Mouse (Mus musculus): ENCODE data around the gene Grwd1.

Gene Grwd1

DNA sequence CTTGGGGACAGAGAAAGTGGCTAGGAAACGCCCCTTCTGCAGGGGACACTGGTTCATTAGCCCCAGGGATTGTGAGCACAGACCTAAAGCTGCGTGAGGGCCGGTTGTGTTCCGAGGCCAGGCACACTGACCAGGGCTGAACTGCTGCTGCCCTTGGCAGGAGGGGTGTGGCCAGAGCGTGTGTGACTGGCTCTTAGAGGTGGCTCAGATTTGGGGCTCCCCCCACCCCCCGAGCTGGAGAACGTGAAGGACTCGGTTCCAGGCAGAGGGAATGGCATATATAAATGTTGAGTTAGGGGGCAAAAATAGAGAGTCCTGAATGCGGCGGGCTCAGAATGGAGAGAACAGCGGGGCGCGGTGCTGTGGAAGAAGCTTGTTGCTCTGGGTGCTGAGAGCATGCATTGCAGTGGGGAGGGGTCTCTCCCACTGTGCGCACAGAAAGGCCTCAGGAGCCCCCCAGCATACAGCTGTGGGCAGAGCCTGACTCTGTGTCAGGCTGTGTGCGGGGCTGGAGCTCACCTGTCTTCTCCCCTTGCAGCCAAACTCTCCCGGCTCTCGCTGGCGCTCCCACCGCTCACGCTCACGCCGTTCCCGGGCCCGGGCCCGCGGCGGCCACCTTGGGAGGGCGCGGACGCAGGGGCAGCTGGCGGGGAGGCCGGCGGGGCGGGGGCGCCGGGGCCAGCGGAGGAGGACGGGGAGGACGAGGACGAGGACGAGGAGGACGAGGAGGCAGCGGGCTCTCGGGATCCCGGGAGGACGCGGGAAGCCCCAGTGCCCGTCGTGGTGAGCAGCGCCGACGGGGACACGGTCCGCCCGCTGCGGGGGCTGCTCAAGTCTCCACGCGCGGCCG is 32.9 kb downstream of the Grwd1 start:
- no peaks in the 10 kb centered on the region for H3K27me3 ChIP-seq (ENCODE audit: control insufficient read depth, insufficient read depth, low read length, poor library complexity, severe bottlenecking)

DNA sequence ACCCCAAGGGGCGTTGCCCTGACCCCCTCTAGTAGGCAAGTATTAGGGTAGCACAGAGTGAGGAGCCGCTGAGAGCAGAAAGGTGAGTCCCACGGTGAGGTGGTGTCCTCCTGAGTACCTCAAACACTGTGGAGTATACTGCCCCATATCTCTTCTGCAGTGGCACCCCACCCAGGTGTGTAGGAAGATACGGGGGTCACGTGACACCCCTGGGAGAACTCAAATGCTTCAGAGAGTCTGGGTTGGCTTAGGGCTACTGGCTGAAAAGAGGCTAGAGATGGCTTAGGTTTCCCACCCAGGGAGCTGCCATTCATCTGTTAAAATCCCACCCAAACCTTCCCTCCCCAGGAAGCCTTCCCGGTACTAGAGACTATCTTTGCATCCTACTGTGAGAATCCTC is 33.8 kb downstream of the Grwd1 start:
- H3K27me3 ChIP-seq (ENCODE audit: control insufficient read depth, insufficient read depth, low read length, poor library complexity, severe bottlenecking), result no peaks in the 10 kb centered on the region
- DNase-seq (ENCODE audit: low read depth, low spot score), result no peak
- H3K36me3 ChIP-seq (ENCODE audit: control insufficient read depth, insufficient read depth, low read length, poor library complexity, severe bottlenecking), result no peaks in the 10 kb centered on the region

More for the DNA sequence above, 32.9 kb downstream of the Grwd1 start:
- DNase-seq (ENCODE audit: low read depth, low spot score), result no peak
- H3K36me3 ChIP-seq (ENCODE audit: control insufficient read depth, insufficient read depth, low read length, poor library complexity, severe bottlenecking), result no peaks in the 10 kb centered on the region

DNA sequence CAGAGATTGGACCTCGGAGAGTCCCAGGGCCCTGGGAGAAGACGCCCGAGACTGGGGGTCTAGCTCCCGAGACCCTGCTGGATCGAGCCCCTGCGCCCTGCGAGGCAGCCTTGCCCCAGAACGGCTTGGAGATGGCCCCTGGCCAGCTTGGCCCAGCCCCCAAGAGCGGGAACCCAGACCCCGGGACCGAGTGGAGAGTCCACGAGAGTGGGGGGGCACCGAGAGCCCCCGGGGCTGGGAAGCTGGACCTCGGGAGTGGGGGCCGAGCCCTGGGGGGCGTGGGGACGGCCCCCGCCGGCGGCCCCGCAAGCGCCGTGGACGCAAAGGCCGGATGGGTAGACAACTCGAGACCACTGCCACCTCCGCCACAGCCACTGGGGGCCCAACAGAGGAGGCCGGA is 35.8 kb downstream of the Grwd1 start:
- DNase-seq (ENCODE audit: low read depth, low spot score), result no peak
- Histone ChIP-seq H3K27me3 (ENCODE audit: control insufficient read depth, insufficient read depth, low read length, poor library complexity, severe bottlenecking) (no peaks in the 10 kb centered on the region), H3K36me3 (ENCODE audit: control insufficient read depth, insufficient read depth, low read length, poor library complexity, severe bottlenecking) (no peaks in the 10 kb centered on the region)

DNA sequence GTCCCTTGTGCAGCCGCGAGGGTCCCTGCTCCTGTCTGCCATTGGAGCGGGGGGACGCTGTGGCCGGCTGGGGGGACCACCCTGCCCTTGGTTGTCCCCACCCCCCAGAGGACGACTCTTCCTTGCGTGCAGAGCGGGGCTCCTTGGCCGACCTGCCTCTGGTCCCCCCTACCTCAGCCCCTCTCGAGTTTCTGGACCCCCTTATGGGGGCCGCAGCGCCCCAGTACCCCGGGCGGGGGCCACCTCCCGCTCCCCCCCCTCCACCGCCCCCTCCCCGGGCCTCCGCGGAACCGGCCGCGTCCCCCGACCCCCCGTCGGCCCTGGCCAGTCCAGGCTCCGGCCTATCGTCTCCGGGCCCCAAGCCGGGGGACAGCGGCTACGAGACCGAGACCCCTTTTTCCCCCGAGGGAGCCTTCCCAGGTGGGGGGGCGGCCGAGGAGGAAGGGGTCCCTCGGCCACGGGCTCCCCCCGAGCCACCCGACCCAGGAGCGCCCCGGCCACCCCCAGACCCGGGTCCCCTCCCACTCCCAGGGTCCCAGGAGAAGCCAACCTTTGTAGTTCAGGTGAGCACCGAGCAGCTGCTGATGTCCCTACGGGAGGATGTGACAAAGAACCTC is 36.7 kb downstream of the Grwd1 start:
- Histone ChIP-seq H3K27me3 (ENCODE audit: control insufficient read depth, insufficient read depth, low read length, poor library complexity, severe bottlenecking) (no peaks in the 10 kb centered on the region), H3K36me3 (ENCODE audit: control insufficient read depth, insufficient read depth, low read length, poor library complexity, severe bottlenecking) (no peaks in the 10 kb centered on the region)
- DNase-seq (ENCODE audit: low read depth, low spot score), result no peak

DNA sequence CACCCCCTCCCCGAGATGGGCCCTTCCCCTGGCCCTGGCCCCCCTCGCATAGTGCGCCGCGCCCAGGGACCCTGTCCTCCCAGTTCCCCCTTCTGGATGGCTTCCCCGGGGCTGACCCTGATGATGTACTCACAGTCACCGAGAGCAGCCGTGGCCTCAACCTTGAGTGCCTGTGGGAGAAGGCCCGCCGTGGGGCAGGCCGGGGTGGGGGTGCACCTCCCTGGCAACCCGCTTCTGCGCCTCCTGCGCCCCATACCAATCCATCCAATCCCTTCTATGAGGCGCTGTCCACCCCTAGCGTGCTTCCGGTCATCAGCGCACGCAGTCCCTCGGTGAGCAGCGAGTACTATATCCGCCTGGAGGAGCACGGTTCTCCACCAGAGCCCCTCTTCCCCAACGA is 37.5 kb downstream of the Grwd1 start:
- Histone ChIP-seq H3K36me3 (ENCODE audit: control insufficient read depth, insufficient read depth, low read length, poor library complexity, severe bottlenecking) (no peaks in the 10 kb centered on the region), H3K27me3 (ENCODE audit: control insufficient read depth, insufficient read depth, low read length, poor library complexity, severe bottlenecking) (no peaks in the 10 kb centered on the region)
- DNase-seq (ENCODE audit: low read depth, low spot score), result no peak

DNA sequence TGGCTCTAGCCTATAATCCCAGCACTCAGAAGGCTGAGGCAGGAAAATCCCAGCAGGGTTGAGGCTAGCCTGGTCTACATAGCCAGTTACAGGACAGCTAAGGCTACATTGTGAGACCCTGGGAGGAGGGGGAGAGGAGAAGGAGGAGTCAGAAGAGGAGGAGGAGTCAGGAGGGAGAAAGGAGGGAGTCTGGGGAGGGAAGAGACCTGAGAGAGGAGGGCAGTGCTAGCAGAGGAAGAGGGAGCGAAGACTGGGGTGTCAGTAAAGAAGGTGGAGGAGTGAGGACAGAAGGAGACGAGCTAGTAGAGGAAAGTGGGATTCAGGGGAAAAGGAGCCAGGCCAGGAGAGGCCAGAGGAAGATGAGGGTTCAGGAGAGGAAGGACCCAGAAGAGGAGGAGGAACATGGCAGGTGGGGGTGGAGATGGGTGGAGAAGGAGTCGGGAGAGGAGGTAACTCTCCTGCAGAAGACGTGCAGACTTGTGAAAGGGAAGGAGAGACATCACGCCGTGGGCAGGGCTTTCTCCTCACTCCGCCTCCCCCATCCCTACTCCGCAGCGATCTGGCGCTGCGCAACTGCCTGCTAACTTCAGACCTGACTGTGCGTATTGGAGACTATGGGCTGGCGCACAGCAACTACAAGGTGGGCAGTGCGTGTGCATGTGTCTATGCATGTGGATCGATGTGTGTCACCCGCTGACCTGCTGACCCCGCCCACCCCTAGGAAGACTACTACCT is 38.8 kb downstream of the Grwd1 start:
- no peak for DNase-seq (ENCODE audit: low read depth, low spot score)
- Histone ChIP-seq H3K36me3 (ENCODE audit: control insufficient read depth, insufficient read depth, low read length, poor library complexity, severe bottlenecking) (no peaks in the 10 kb centered on the region), H3K27me3 (ENCODE audit: control insufficient read depth, insufficient read depth, low read length, poor library complexity, severe bottlenecking) (no peaks in the 10 kb centered on the region)

DNA sequence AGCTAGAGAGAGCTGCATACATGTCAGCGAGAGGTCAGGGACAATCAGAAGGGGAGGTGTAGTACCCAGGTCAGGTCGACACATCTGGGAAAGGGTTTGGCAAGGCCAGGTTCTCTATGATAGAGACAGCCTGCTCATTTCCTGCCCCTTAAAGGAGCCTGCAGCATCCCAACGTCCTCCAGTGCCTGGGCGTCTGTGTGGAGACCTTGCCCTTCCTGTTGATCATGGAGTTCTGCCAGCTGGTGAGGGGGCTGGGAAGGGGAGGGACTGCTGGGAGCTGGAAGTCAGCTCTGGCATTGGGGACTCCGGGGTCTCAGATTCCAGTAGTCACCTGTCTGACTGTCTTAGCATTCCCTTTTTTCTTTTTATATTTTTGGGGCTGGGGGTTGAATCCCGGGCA is 40.0 kb downstream of the Grwd1 start:
- no peak for DNase-seq (ENCODE audit: low read depth, low spot score)
- no peaks in the 10 kb centered on the region; the same call in 1 of the 2 replicates for H3K27me3 ChIP-seq (ENCODE audit: control insufficient read depth, insufficient read depth, low read length, poor library complexity, severe bottlenecking)

DNA sequence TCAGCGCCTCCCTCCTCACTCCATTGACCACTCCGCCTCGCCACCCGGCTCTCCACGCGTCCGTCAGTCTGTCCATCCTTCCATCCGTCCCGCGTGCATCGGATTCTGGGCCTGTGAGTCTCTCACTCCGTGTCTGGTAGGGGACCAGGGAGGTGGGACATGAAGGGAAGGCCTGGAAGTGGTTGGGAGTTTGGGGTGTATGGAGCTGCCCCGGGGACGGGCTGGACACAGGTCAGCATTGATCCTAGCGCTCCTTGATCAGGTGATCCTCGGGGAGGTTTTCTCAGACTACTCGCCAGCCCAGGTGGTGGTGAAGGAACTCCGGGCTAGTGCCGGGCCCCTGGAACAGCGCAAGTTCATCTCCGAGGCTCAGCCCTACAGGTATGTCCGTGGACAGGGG is 43.1 kb downstream of the Grwd1 start:
- no peaks in the 10 kb centered on the region; the same call in 1 of the 2 replicates for H3K27me3 ChIP-seq (ENCODE audit: control insufficient read depth, insufficient read depth, low read length, poor library complexity, severe bottlenecking)
- no peak for DNase-seq (ENCODE audit: low read depth, low spot score)
- no peaks in the 10 kb centered on the region for H3K36me3 ChIP-seq (ENCODE audit: control insufficient read depth, insufficient read depth, low read length, poor library complexity, severe bottlenecking)

More for the DNA sequence above, 40.0 kb downstream of the Grwd1 start:
- H3K36me3 ChIP-seq (ENCODE audit: control insufficient read depth, insufficient read depth, low read length, poor library complexity, severe bottlenecking), result no peaks in the 10 kb centered on the region

DNA sequence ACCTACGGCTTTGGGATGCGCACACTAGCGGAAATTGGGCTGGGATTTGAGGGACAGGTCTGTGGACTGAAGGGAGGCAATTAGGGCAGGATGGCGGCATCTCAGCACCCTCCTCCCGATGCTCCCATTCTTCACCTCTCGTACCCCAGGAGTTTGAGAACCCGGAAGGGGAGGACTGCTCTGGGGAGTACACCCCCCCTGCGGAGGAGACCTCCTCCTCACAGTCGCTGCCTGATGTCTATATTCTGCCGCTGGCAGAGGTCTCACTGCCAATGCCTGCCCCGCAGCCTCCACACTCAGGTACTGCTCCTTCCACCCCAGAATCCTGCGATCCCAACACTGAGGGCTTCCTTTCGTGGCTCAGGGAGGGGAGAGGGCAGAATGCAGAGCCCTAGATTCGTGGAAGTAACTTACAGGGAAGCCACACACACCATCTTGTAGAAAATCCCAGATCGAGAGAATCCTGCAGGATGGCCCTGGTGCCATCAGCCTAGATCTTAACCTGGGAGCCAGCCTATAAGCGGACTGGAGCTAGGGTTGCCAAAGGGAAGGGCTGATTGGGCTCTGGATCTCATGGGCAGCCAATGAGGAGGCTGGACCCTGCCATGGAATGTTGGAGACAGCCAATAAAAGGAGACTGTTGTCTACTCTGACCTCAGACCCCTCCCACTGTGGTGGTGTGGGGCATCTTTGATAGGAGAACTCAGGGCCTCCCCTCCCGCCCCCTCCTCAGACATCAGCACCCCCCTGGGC is 43.9 kb downstream of the Grwd1 start:
- H3K27me3 ChIP-seq (ENCODE audit: control insufficient read depth, insufficient read depth, low read length, poor library complexity, severe bottlenecking), result no peaks in the 10 kb centered on the region; the same call in 1 of the 2 replicates
- DNase-seq (ENCODE audit: low read depth, low spot score), result no peak
- H3K36me3 ChIP-seq (ENCODE audit: control insufficient read depth, insufficient read depth, low read length, poor library complexity, severe bottlenecking), result no peaks in the 10 kb centered on the region

DNA sequence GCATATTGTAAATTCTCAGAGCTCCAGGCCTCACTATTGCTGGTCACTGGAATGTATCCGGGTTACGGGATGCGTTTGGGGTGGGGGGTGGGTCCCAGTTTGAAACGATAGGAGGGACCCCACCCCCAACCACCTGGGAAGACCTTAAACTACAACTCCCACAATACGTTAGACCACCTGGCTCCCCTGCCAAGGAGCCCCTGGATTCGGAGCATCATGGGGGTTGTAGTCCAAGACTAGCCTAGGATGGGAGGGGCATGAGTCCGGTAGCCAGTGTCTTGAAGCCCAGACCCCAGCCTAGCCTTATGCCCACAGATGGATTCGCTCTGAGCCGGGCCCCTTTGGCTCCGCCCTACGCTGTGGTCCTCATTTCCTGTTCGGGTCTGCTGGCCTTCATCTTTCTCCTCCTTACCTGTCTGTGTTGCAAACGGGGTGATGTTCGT is 44.6 kb downstream of the Grwd1 start:
- Histone ChIP-seq H3K36me3 (ENCODE audit: control insufficient read depth, insufficient read depth, low read length, poor library complexity, severe bottlenecking) (no peaks in the 10 kb centered on the region), H3K27me3 (ENCODE audit: control insufficient read depth, insufficient read depth, low read length, poor library complexity, severe bottlenecking) (no peaks in the 10 kb centered on the region; the same call in 1 of the 2 replicates)
- DNase-seq (ENCODE audit: low read depth, low spot score), result no peak

DNA sequence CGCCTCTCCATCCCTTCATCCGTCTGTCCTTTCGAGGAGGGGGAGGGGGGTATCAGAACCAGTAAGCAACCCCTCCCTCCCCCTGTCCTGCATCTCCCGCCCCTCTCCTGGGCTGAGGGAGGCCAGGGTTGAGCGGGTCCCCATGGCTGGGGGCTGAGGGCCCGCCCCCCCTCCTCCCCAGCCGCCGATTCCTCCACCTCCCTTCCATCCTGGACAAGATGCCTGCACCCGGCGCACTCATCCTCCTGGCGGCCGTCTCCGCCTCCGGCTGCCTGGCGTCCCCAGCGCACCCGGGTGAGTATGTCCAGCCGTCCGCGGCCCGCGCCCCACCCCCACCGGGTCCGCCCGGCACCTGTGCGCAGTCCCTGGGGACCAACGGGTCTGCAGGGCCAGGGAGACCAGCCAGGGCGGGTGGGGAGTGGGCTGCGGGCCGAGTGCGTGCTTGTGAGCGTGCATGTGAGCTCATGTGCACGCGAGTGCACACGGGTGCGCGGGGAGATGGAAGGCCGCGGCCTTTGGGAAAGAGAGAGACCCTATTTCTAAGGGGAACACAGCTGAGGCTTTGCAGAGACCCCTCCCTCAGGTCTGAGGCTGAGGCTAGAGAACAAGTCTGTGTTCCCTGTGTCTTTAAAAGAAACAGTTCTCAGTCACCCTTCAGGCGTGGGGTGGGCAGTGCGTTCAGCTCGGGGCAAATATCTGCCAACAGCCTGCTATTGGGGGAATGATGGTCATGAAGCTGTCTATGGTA is 45.2 kb downstream of the Grwd1 start:
- H3K27me3 ChIP-seq (ENCODE audit: control insufficient read depth, insufficient read depth, low read length, poor library complexity, severe bottlenecking), result no peaks in the 10 kb centered on the region; the same call in 1 of the 2 replicates
- H3K36me3 ChIP-seq (ENCODE audit: control insufficient read depth, insufficient read depth, low read length, poor library complexity, severe bottlenecking), result no peaks in the 10 kb centered on the region
- no peak for DNase-seq (ENCODE audit: low read depth, low spot score)

DNA sequence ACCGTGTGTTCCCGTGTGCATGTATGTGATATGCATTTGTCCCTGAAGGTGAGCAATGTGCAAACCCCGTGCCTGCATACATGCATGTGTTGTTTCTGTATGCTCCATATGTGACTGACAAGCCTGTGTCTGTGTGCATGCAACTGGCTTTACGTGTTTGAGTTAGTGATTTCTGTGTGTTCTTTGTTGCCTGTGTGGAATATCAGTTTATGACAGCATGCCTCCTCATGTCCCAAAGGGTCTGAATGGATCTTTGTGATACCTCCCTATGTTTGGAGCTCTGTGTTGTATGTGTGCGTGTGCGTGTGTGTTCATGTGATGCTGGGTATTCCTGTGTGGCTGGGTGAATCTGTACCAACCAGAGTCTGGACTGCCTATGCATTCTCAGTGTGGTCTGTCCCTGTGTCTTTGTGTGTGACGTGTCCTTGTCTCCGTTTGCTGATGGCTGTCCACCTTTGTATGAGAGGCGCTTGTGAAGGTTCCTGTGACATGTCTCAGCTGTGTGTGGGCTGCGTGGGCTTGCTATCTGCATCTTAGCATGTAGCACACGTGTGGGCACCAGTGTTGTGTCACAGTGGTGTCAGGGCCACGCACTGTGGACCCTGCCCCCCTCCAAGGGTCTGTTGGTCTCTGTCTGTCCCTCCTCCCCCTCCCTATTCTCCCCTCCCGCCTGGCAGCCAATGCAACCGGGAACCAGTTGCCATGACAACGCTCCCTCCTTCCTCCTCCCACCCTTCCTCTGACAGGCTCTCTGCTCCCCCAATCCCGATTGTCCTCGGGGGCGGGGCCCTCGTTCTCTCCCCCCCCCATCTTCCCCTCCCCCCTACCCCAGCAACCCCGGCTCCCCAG is 46.0 kb downstream of the Grwd1 start, which contains the start of gene Sult2b1:
Sult2b1 (minus strand) TSS at position 146 of the 849 bp plus-strand sequence.
- Histone ChIP-seq H3K36me3 (ENCODE audit: control insufficient read depth, insufficient read depth, low read length, poor library complexity, severe bottlenecking) (no peaks in the 10 kb centered on the region), H3K27me3 (ENCODE audit: control insufficient read depth, insufficient read depth, low read length, poor library complexity, severe bottlenecking) (no peaks in the 10 kb centered on the region; the same call in 1 of the 2 replicates)
- no peak for DNase-seq (ENCODE audit: low read depth, low spot score)

DNA sequence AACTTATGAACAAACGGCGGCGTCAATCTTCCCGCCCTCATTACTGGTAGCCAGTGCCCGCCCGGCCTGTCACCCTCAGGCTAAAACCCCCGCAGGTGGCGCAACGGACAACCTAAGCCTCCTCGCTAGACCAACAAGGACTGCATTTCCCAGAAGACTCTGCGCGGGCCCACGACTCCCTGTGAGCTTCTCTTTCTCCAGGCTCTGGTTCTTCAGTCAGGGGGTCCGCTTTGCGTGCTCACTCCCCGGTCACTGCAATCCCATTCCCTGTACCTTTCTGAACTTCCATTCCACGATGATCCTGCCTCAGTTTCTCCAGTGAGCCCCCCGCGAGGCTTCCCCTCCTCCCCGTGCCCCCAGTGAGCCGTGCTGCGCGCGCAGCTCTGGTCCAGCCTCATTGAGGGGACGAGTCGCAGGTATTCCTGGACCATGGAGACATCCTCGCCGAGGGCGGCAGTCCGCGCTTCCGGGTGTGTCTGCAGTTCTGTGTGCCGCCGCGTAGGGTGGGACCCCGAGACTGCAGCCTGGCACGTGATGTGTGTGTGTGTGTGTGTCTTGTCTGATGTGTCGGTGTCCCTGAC is 47.1 kb downstream of the Grwd1 start, which contains the start of gene Lmtk3:
Lmtk3 (plus strand) TSS at position 228 of the 581 bp plus-strand sequence.
- H3K27me3 ChIP-seq (ENCODE audit: control insufficient read depth, insufficient read depth, low read length, poor library complexity, severe bottlenecking), result no peaks in the 10 kb centered on the region; the same call in 1 of the 2 replicates
- DNase-seq (ENCODE audit: low read depth, low spot score), result peak; percentile 74
- H3K36me3 ChIP-seq (ENCODE audit: control insufficient read depth, insufficient read depth, low read length, poor library complexity, severe bottlenecking), result no peaks in the 10 kb centered on the region

All from splenic B cell, adult 2 months (primary cell).